Mouse (Mus musculus): ENCODE measurements around the gene Clca3b. TPM values are rescaled to one million over a fixed set of nuclear protein-coding genes. Genes with fewer than 3 reads are reported as not detected.
"Not testable (repeated sequence)": the region's sequence is repeated elsewhere in the genome, so short reads cannot be mapped to it uniquely, and the experiment has no call there.

Gene Clca3b
- not detected in 2 replicates for polyA plus RNA-seq (2014; fragmentation: Nextera tagmentation; extraction: Ambion mirVana)

GRCm38 (mm10) chr3:144849014-144849556 is at the start of gene Clca3b:
Gene Clca3b, minus strand, starts transcription at chr3:144849357.
- ATAC-seq (ENCODE audit: low FRiP score, low TSS enrichment); H3K36me3 ChIP-seq (ENCODE audit: control insufficient read depth, insufficient read depth, low read length): not testable (repeated sequence)
- 88% methylated on average over 9 of the region's 9 CpGs for WGBS

DNA sequence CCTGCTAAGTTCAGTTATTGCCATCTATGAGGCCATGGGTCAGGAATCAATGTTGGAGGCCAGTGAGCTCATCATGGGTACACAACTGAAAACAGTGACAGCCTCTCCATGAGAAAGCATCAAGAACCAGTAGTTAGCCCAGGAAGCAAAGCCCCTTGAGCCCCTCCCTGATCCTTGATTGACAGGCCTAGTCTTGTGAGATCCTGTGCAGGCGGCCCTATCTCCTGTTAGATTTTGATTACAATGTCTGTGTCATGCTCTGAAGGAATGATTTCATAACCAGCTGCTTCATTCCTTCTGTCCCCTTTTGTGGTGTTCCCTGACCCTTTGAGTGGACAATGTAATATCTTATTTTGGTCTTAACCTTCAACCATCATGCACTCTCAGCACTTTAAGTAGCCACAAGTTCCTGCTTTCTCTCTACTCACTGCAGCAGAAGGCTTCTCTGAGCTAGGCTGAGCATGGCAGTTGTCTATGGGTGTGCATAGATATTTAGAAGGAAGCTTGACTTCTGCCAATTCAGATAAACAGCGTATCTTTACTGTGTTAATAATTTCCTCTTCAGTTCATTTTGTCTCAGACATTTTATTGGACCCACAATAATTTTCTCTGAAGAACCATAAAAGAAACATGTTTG is 48.0 kb upstream of the Clca3b start:
- Histone ChIP-seq H3K36me3 (ENCODE audit: control insufficient read depth, insufficient read depth, low read length) (no peaks in the 10 kb centered on the region), H3K27me3 (ENCODE audit: control insufficient read depth, insufficient read depth, low read length) (no peaks in the 10 kb centered on the region), H3K27ac (replicated peaks; ENCODE audit: low read depth, low read length) (no peak overlapping the region), H3K9me3 (ENCODE audit: control insufficient read depth, low read length) (no peaks in the 10 kb centered on the region), H3K4me3 (replicated peaks; ENCODE audit: low read depth, low read length) (no peak overlapping the region), H3K4me2 (ENCODE audit: low read length) (no peak overlapping the region), H3K4me1 (ENCODE audit: control insufficient read depth, insufficient read depth, low read length) (no peaks in the 10 kb centered on the region), H3K9ac (replicated peaks; ENCODE audit: low read length) (no peak overlapping the region)
- DNase-seq: no peak
- WGBS: 89% methylated on average over 2 of the region's 2 CpGs
- no peak for ATAC-seq (ENCODE audit: low FRiP score, low TSS enrichment)

More at GRCm38 (mm10) chr3:144849014-144849556, at the start of gene Clca3b:
- not testable (repeated sequence) for DNase-seq; H3K4me1 ChIP-seq (ENCODE audit: control insufficient read depth, insufficient read depth, low read length); H3K9me3 ChIP-seq (ENCODE audit: control insufficient read depth, low read length); H3K9ac ChIP-seq (replicated peaks; ENCODE audit: low read length); H3K4me3 ChIP-seq (replicated peaks; ENCODE audit: low read depth, low read length); H3K27me3 ChIP-seq (ENCODE audit: control insufficient read depth, insufficient read depth, low read length); H3K27ac ChIP-seq (replicated peaks; ENCODE audit: low read depth, low read length); H3K4me2 ChIP-seq (ENCODE audit: low read length)

GRCm38 (mm10) chr3:144890246-144890758 is 41.1 kb upstream of the Clca3b start:
- no peaks in the 10 kb centered on the region for H3K9me3 ChIP-seq (ENCODE audit: control insufficient read depth, low read length)
- H3K9ac ChIP-seq (replicated peaks; ENCODE audit: low read length): no peak overlapping the region
- H3K4me2 ChIP-seq (ENCODE audit: low read length): no peak overlapping the region
- H3K27me3 ChIP-seq (ENCODE audit: control insufficient read depth, insufficient read depth, low read length): no peaks in the 10 kb centered on the region
- no peaks in the 10 kb centered on the region for H3K36me3 ChIP-seq (ENCODE audit: control insufficient read depth, insufficient read depth, low read length)
- no peak for ATAC-seq (ENCODE audit: low FRiP score, low TSS enrichment)
- DNase-seq: no peak
- 48% methylated on average over 2 of the region's 2 CpGs for WGBS
- no peaks in the 10 kb centered on the region for H3K4me1 ChIP-seq (ENCODE audit: control insufficient read depth, insufficient read depth, low read length)
- H3K4me3 ChIP-seq (replicated peaks; ENCODE audit: low read depth, low read length): no peak overlapping the region
- no peak overlapping the region for H3K27ac ChIP-seq (replicated peaks; ENCODE audit: low read depth, low read length)

- DNase-seq (no peak), ATAC-seq (ENCODE audit: low FRiP score, low TSS enrichment) (no peak)
- H3K27ac ChIP-seq (replicated peaks; ENCODE audit: low read depth, low read length): no peak overlapping the region
- no peaks in the 10 kb centered on the region for H3K9me3 ChIP-seq (ENCODE audit: control insufficient read depth, low read length)
- no peaks in the 10 kb centered on the region for H3K27me3 ChIP-seq (ENCODE audit: control insufficient read depth, insufficient read depth, low read length)
- no peaks in the 10 kb centered on the region for H3K4me1 ChIP-seq (ENCODE audit: control insufficient read depth, insufficient read depth, low read length)
- no peak overlapping the region for H3K9ac ChIP-seq (replicated peaks; ENCODE audit: low read length)
- no peaks in the 10 kb centered on the region for H3K36me3 ChIP-seq (ENCODE audit: control insufficient read depth, insufficient read depth, low read length)
- no peak overlapping the region for H3K4me3 ChIP-seq (replicated peaks; ENCODE audit: low read depth, low read length)
- H3K4me2 ChIP-seq (ENCODE audit: low read length): no peak overlapping the region
Observed at GRCm38 (mm10) chr3:144886957-144887356, 37.8 kb upstream of the Clca3b start.

GRCm38 (mm10) chr3:144872012-144872411 is 22.9 kb upstream of the Clca3b start:
- DNase-seq; H3K27ac ChIP-seq (replicated peaks; ENCODE audit: low read depth, low read length); H3K9ac ChIP-seq (replicated peaks; ENCODE audit: low read length); H3K27me3 ChIP-seq (ENCODE audit: control insufficient read depth, insufficient read depth, low read length); H3K9me3 ChIP-seq (ENCODE audit: control insufficient read depth, low read length); H3K4me2 ChIP-seq (ENCODE audit: low read length); ATAC-seq (ENCODE audit: low FRiP score, low TSS enrichment); H3K4me3 ChIP-seq (replicated peaks; ENCODE audit: low read depth, low read length); H3K36me3 ChIP-seq (ENCODE audit: control insufficient read depth, insufficient read depth, low read length); H3K4me1 ChIP-seq (ENCODE audit: control insufficient read depth, insufficient read depth, low read length): not testable (repeated sequence)
- WGBS: 52% methylated on average over 4 of the region's 4 CpGs

DNA sequence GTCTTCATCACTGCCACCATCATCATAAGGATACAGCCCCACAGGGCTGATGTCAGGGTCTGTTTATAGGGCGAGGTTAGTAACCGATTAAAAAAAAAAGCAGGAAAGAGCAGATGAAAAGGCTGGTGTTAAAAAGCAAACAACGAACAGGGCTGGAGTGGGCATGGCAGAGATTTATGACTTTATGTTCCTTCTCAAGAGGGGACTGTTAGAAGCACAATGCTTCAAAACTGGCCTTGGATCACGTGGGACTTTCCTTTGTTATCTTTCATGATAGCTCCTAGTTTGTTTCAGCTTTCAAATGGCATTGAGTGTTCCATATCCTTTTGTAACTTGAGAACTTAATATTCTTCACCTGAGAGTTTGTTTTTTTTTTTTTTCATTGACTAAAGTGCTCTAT is 427 bp upstream of the Clca3b start:
- no peaks in the 10 kb centered on the region for H3K9me3 ChIP-seq (ENCODE audit: control insufficient read depth, low read length)
- H3K27me3 ChIP-seq (ENCODE audit: control insufficient read depth, insufficient read depth, low read length): no peaks in the 10 kb centered on the region
- H3K4me3 ChIP-seq (replicated peaks; ENCODE audit: low read depth, low read length): no peak overlapping the region
- ATAC-seq (ENCODE audit: low FRiP score, low TSS enrichment) (no peak), DNase-seq (no peak)
- H3K9ac ChIP-seq (replicated peaks; ENCODE audit: low read length): no peak overlapping the region
- WGBS: 88% methylated on average over 4 of the region's 4 CpGs
- H3K4me2 ChIP-seq (ENCODE audit: low read length): no peak overlapping the region
- no peak overlapping the region for H3K27ac ChIP-seq (replicated peaks; ENCODE audit: low read depth, low read length)
- H3K36me3 ChIP-seq (ENCODE audit: control insufficient read depth, insufficient read depth, low read length): no peaks in the 10 kb centered on the region
- no peaks in the 10 kb centered on the region for H3K4me1 ChIP-seq (ENCODE audit: control insufficient read depth, insufficient read depth, low read length)

DNA sequence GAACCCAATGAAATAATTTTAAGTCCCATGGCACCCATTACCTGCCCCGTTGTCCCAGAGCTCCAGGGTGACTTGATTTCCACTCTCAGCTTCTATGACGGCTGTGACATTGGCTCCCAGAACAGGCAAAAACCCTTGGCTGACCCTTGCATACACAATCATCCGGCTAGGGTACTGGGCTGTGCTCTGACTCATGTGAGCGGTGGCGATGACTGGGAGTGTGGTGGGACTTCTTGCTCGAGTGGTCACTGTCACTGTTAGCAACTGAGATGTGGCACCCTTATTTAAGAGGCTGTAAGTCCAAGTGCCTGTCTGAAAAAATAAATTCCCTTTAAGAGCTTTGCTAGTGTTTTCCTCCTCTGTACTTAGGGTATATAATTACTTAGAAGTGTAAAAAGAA is 21.9 kb downstream of the Clca3b start:
- Histone ChIP-seq H3K27me3 (ENCODE audit: control insufficient read depth, insufficient read depth, low read length) (no peaks in the 10 kb centered on the region), H3K9me3 (ENCODE audit: control insufficient read depth, low read length) (no peaks in the 10 kb centered on the region), H3K4me2 (ENCODE audit: low read length) (no peak overlapping the region), H3K36me3 (ENCODE audit: control insufficient read depth, insufficient read depth, low read length) (no peaks in the 10 kb centered on the region), H3K4me1 (ENCODE audit: control insufficient read depth, insufficient read depth, low read length) (no peaks in the 10 kb centered on the region), H3K27ac (replicated peaks; ENCODE audit: low read depth, low read length) (no peak overlapping the region), H3K9ac (replicated peaks; ENCODE audit: low read length) (no peak overlapping the region), H3K4me3 (replicated peaks; ENCODE audit: low read depth, low read length) (no peak overlapping the region)
- ATAC-seq (ENCODE audit: low FRiP score, low TSS enrichment): no peak; the same call in 1 of the 2 replicates
- WGBS: 88% methylated on average over 6 of the region's 6 CpGs
- DNase-seq: no peak

GRCm38 (mm10) chr3:144825151-144825550 is 24.0 kb downstream of the Clca3b start:
- peak; percentile 90 for DNase-seq
- Histone ChIP-seq H3K9ac (replicated peaks; ENCODE audit: low read length) (no peak overlapping the region), H3K4me3 (replicated peaks; ENCODE audit: low read depth, low read length) (no peak overlapping the region), H3K4me2 (ENCODE audit: low read length) (no peak overlapping the region), H3K27me3 (ENCODE audit: control insufficient read depth, insufficient read depth, low read length) (no peaks in the 10 kb centered on the region), H3K9me3 (ENCODE audit: control insufficient read depth, low read length) (no peaks in the 10 kb centered on the region), H3K36me3 (ENCODE audit: control insufficient read depth, insufficient read depth, low read length) (no peaks in the 10 kb centered on the region), H3K27ac (replicated peaks; ENCODE audit: low read depth, low read length) (no peak overlapping the region), H3K4me1 (ENCODE audit: control insufficient read depth, insufficient read depth, low read length) (no peaks in the 10 kb centered on the region)
- peak; percentile 71; the same call in 1 of the 2 replicates for ATAC-seq (ENCODE audit: low FRiP score, low TSS enrichment)
- WGBS: 19% methylated on average over 10 of the region's 10 CpGs

DNA sequence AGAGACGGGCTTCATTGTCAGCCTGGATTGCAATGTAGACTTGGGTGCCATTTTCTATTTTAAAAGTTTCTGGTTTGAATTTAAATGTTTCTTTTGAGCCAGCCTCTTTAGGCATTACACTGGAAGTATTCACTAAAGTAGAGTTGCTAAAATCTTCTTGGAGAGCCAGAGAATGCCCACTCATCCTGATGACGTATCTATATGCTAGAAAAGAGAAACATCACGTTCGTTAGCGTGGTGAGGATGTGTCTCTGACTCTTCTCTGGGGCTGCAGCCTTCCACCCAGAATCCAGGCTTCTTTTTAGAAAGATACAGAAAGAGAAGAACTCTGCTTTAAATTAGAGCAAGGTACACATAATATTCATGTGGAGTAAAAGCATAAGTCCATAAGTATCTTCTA is 25.8 kb downstream of the Clca3b start:
- no peak overlapping the region for H3K27ac ChIP-seq (replicated peaks; ENCODE audit: low read depth, low read length)
- H3K27me3 ChIP-seq (ENCODE audit: control insufficient read depth, insufficient read depth, low read length): no peaks in the 10 kb centered on the region
- H3K4me3 ChIP-seq (replicated peaks; ENCODE audit: low read depth, low read length): no peak overlapping the region
- 87% methylated on average over 5 of the region's 5 CpGs for WGBS
- H3K4me1 ChIP-seq (ENCODE audit: control insufficient read depth, insufficient read depth, low read length): no peaks in the 10 kb centered on the region
- no peaks in the 10 kb centered on the region for H3K9me3 ChIP-seq (ENCODE audit: control insufficient read depth, low read length)
- H3K36me3 ChIP-seq (ENCODE audit: control insufficient read depth, insufficient read depth, low read length): no peaks in the 10 kb centered on the region
- DNase-seq: no peak
- H3K9ac ChIP-seq (replicated peaks; ENCODE audit: low read length): no peak overlapping the region
- ATAC-seq (ENCODE audit: low FRiP score, low TSS enrichment): no peak
- no peak overlapping the region for H3K4me2 ChIP-seq (ENCODE audit: low read length)
